In genomic region chr3:152509268-152509667, GRCm38 (mm10) we compare ENCODE assay signal across 25 mouse cellular contexts.
DNase-seq lines count a peak whose midpoint lies in the region; ATAC-seq lines count a peak whose summit lies in the region.
"Had no signal": no experiment of that assay in that cellular context is flagged by ENCODE, and none has a peak within 500 bp of the region (broad histone marks: within the 10 kb centered on the region; RNA-seq: fewer than 3 reads in every experiment).

No protein-coding gene starts in this region.

- H3K9me3 ChIP-seq in heart, embryonic 12.5 days (replicated peaks) = peaks cover 4% of the 10 kb centered on the region; the same call in 1 of the 2 replicates
- H3K9me3 ChIP-seq: forebrain, embryonic 10.5 days; forebrain, embryonic 13.5 days; heart, embryonic 10.5 days had no signal

- no peak overlapping the region for H3K4me2 ChIP-seq in heart, embryonic 12.5 days
- H3K4me2 ChIP-seq: forebrain, embryonic 13.5 days had no signal

- H3K9ac ChIP-seq in heart, embryonic 12.5 days = no peak overlapping the region
- H3K9ac ChIP-seq: forebrain, embryonic 13.5 days had no signal

- no peak overlapping the region for H3K27ac ChIP-seq in heart, embryonic 12.5 days (ENCODE audit: poor library complexity, severe bottlenecking)
- H3K27ac ChIP-seq: forebrain, embryonic 10.5 days; forebrain, embryonic 13.5 days; heart, adult 2 months; heart, embryonic 10.5 days; hindbrain, embryonic 14.5 days; hindbrain, postnatal 0 days had no signal

- WGBS in heart, embryonic 12.5 days = 71% methylated on average over 7 of the region's 7 CpGs

- DNase-seq in heart, adult 18-20 months = no peak
- DNase-seq in 416B (ENCODE audit: low read depth) = peak; percentile 66
- DNase-seq in left cerebral cortex, postnatal 14 days (ENCODE audit: low spot score in 2 of 2) = no peak
- DNase-seq in urinary bladder, postnatal 10 days (ENCODE audit: low spot score) = no peak
- DNase-seq: adrenal gland, adult 8-10 months; adrenal gland, postnatal 25 days; cerebellum, adult 11-12 months; cerebellum, adult 8-10 months; cerebellum, postnatal 10 days; cerebellum, postnatal 36 days; gastrocnemius, postnatal 10 days; gastrocnemius, postnatal 36 days; heart, adult 2 months had no signal

- no peaks in the 10 kb centered on the region for H3K36me3 ChIP-seq in heart, embryonic 12.5 days
- H3K36me3 ChIP-seq: forebrain, embryonic 10.5 days; heart, embryonic 10.5 days had no signal

- H3K4me1 ChIP-seq in heart, embryonic 12.5 days (replicated peaks) = peaks cover 11% of the 10 kb centered on the region
- H3K4me1 ChIP-seq: forebrain, embryonic 13.5 days had no signal

- peaks cover 35% of the 10 kb centered on the region for H3K27me3 ChIP-seq in heart, embryonic 12.5 days (replicated peaks)
- H3K27me3 ChIP-seq: forebrain, embryonic 13.5 days had no signal

- no peak overlapping the region for H3K4me3 ChIP-seq in heart, embryonic 12.5 days
- H3K4me3 ChIP-seq: forebrain, embryonic 10.5 days; forebrain, embryonic 13.5 days; heart, adult 2 months; heart, embryonic 10.5 days had no signal

- intact Hi-C loops in left cerebral cortex, postnatal 14 days (cut with DNase I) = no loop called here

- 0 out of 2 replicates have a peak, but pooled peaks have one; percentile 20 for ATAC-seq in heart, embryonic 12.5 days (ENCODE audit: insufficient number of reproducible peaks, low FRiP score)
- ATAC-seq in common myeloid progenitor, adult 5-6 weeks (replicated peaks; ENCODE audit: low read depth, poor library complexity, severe bottlenecking) = peak; percentile 82
- ATAC-seq in megakaryocyte progenitor cell, adult 5-6 weeks (replicated peaks; ENCODE audit: poor library complexity) = peak; percentile 47
- ATAC-seq: activated CD4-positive, CD25-positive, alpha-beta regulatory T cell, adult 4 months; CD4-positive, CD25-positive, alpha-beta regulatory T cell, adult 4 months; forebrain, embryonic 13.5 days; forebrain, embryonic 16.5 days; inflammation-experienced regulatory T-cells, adult 6 months had no signal

Comparison
In these comparisons a context has a peak if more than half of its experiments do, and no peak if none do; other contexts are left out.
1. ATAC-seq: peak in every context shown above with its lines; median percentile 82 in common myeloid progenitor, adult 5-6 weeks; 47 in megakaryocyte progenitor cell, adult 5-6 weeks; 20 in heart, embryonic 12.5 days.